Mouse (Mus musculus) cortical plate, adult 2 months (tissue): ENCODE measurements at regions not wholly inside any gene's neighbourhood (a gene's known extent, or its start where the extent isn't known, plus 50 kb on each side); places are given as distances from the start of the nearest gene placed in this dataset.

Experiments
- H3K27ac ChIP-seq: fragments of 200-500 bp; 2 replicates; pipeline ENCODE4 v1.5.1; 2012; ENCODE audit warnings: low read length, control low read depth, inconsistent platforms; ENCODE audit not compliant: insufficient read depth
- H3K4me1 ChIP-seq: fragments of 200-500 bp; 2 replicates; pipeline ENCODE4 v1.6.1; 2011; ENCODE audit warnings: low read length; ENCODE audit not compliant: control insufficient read depth, insufficient read depth
- H3K4me3 ChIP-seq: fragments of 200-500 bp; 2 replicates; pipeline ENCODE4 v1.5.1; 2011; ENCODE audit warnings: mild to moderate bottlenecking, low read length, control low read depth; ENCODE audit not compliant: insufficient read depth
- CTCF ChIP-seq: fragments of 200-500 bp; IDR thresholded peaks from 2 replicates; pipeline ENCODE4 v1.5.1; 2011; ENCODE audit warnings: mild to moderate bottlenecking, control low read depth, low read length; ENCODE audit not compliant: insufficient read depth; ENCODE audit errors: extremely low read depth
- POLR2A ChIP-seq: fragments of 200-500 bp; IDR thresholded peaks from 2 replicates; pipeline ENCODE4 v1.6.1; 2011; ENCODE audit warnings: mild to moderate bottlenecking, low read length, control low read depth; ENCODE audit not compliant: insufficient read depth; ENCODE audit errors: extremely low read depth

- H3K4me1 ChIP-seq, result no peaks in the 10 kb centered on the region
- TF ChIP-seq POLR2A, result no peak
- no peak for TF ChIP-seq CTCF
- no peak overlapping the region for H3K4me3 ChIP-seq
- no peak overlapping the region for H3K27ac ChIP-seq
These were observed 157.6 kb downstream of the Mreg start for GRCm38 (mm10) chr1:72054541-72054940.

DNA sequence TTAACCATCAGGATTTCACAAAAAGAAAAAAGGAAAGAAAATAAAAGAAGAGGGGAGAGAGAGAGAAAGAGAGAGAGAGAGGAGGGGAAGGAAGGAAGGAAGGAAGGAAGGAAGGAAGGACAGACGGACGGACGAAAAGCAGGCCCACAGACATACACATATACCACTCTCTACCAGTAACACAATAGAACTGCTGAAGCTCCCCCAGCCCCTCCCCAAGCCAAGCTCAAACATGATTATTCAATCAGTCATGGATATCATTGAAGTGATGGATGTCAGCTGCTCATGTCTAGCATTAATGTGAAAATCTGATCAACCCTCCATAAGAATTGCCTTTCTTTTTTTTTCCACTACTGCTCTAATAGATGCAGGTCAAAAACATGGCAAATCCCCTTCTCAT lies 161.2 kb downstream of the Mreg start:
- Histone ChIP-seq H3K27ac (no peak overlapping the region), H3K4me1 (no peaks in the 10 kb centered on the region), H3K4me3 (no peak overlapping the region)
- TF ChIP-seq CTCF (no peak), POLR2A (no peak)

DNA sequence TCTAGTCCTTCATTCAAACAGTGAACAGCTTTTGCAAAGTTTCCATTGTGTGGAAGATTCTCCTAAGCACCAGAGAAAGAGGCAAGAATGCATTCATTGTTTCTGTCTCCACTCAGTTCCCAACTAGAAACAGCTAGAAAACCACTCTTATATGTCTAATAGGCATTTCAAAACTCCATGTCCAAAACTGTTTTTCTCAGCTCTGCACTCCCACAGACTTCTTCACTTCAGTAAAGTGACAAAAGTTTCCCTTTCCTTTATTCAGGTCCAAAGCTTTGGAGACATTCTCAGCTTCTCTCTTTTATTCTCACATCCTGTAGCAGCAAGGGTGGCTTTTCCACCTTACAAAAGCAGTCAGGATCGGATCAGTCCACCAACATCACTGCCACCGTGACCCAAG lies 166.0 kb downstream of the Mreg start:
- no peak overlapping the region for H3K4me3 ChIP-seq
- H3K4me1 ChIP-seq, result no peaks in the 10 kb centered on the region
- TF ChIP-seq CTCF (no peak), POLR2A (no peak)
- H3K27ac ChIP-seq, result no peak overlapping the region

DNA sequence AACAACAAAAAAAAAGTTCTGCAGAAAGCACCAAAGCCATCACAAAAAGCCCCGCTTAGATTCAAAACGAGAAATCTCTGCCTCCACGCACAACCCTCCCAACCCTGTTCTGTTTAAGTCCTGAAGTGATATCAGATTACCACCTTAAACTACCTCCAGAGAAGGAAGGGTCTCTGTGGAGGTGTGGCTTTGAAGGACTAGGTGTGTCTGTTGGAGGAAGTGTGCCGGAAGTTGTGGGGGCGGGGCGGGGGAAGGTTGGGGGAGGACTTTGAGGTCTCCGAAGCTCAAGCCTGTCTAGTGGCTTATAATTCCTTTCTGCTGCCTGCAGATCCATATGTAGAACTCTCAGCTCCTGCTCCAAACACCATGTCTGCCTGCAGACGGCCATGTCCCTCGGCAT lies 173.6 kb downstream of the Mreg start:
- Histone ChIP-seq H3K27ac (no peak overlapping the region), H3K4me3 (no peak overlapping the region), H3K4me1 (no peaks in the 10 kb centered on the region)
- TF ChIP-seq POLR2A, result no peak
- no peak for TF ChIP-seq CTCF

- no peak for TF ChIP-seq POLR2A
These were observed 175.5 kb downstream of the Mreg start for GRCm38 (mm10) chr1:72036600-72036999.

GRCm38 (mm10) chr1:72036141-72036540 lies 176.0 kb downstream of the Mreg start:
- no peak overlapping the region for H3K27ac ChIP-seq
- H3K4me1 ChIP-seq, result no peaks in the 10 kb centered on the region
- TF ChIP-seq CTCF (no peak), POLR2A (no peak)
- H3K4me3 ChIP-seq, result no peak overlapping the region

More at GRCm38 (mm10) chr1:72036600-72036999, 175.5 kb downstream of the Mreg start:
- no peaks in the 10 kb centered on the region for H3K4me1 ChIP-seq
- H3K27ac ChIP-seq, result no peak overlapping the region
- no peak overlapping the region for H3K4me3 ChIP-seq

- H3K27ac ChIP-seq, result no peak overlapping the region
- no peak overlapping the region for H3K4me3 ChIP-seq
- no peaks in the 10 kb centered on the region for H3K4me1 ChIP-seq
- no peak for TF ChIP-seq CTCF
- no peak for TF ChIP-seq POLR2A
These were observed 178.2 kb downstream of the Mreg start for GRCm38 (mm10) chr1:72033941-72034340.

- H3K4me1 ChIP-seq, result no peaks in the 10 kb centered on the region
- no peak overlapping the region for H3K27ac ChIP-seq
- no peak overlapping the region for H3K4me3 ChIP-seq
- TF ChIP-seq POLR2A (no peak), CTCF (no peak)
These were observed 179.9 kb downstream of the Mreg start for GRCm38 (mm10) chr1:72032214-72032613.

- Histone ChIP-seq H3K4me1 (no peaks in the 10 kb centered on the region), H3K27ac (no peak overlapping the region), H3K4me3 (no peak overlapping the region)
- TF ChIP-seq CTCF (no peak), POLR2A (no peak)
These were observed 181.2 kb downstream of the Mreg start for GRCm38 (mm10) chr1:72030763-72031405.

DNA sequence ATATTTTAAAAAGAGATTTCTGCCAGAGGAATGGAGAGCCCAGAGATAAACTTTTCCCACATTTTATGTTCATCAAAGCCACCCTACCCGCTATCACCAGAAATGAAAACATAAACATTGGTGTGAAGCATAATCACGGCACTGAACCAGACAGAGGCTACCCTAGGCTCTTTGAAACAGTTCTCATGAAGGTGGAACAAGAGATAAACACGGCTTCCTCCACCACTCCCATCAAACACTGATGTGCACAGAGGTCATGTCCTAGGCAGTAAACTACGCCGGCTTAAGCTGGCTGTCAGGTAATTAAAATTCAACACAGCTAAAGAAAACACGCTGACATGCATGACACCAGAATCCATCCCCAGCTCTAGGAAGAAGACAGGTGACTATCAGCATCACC lies 182.5 kb downstream of the Mreg start:
- Histone ChIP-seq H3K4me1 (no peaks in the 10 kb centered on the region), H3K27ac (no peak overlapping the region), H3K4me3 (no peak overlapping the region)
- no peak for TF ChIP-seq CTCF

- no peak for TF ChIP-seq CTCF
- no peak for TF ChIP-seq POLR2A
These were observed 185.2 kb downstream of the Mreg start for GRCm38 (mm10) chr1:72026861-72027260.

More at GRCm38 (mm10) chr1:72026861-72027260, 185.2 kb downstream of the Mreg start:
- Histone ChIP-seq H3K4me3 (no peak overlapping the region), H3K4me1 (no peaks in the 10 kb centered on the region), H3K27ac (no peak overlapping the region)
